Mouse (Mus musculus) embryonic facial prominence, embryonic 13.5 days (tissue): Measurements from ENCODE around the gene Pskh1. TPM values are rescaled to one million over a fixed set of nuclear protein-coding genes. Genes with fewer than 3 reads are reported as not detected.

ENCODE experiments used
- ATAC-seq: fragments of 200-750 bp; cut with Nextera tagmentation; 2 replicates; pipeline ENCODE4 v1.8.0; 2017; ENCODE audit warnings: low read depth; ENCODE audit not compliant: insufficient number of reproducible peaks, insufficient read depth, low FRiP score, low TSS enrichment
- H3K27ac ChIP-seq: fragments of 300-500 bp; sonication (generic); 2 replicates; pipeline ENCODE4 v1.5.1; 2015; ENCODE audit warnings: moderate library complexity, mild to moderate bottlenecking, inconsistent platforms
- H3K27me3 ChIP-seq: fragments of 300-500 bp; sonication (generic); 2 replicates; pipeline ENCODE4 v1.6.1; 2015; ENCODE audit warnings: mild to moderate bottlenecking, inconsistent platforms
- H3K36me3 ChIP-seq: fragments of 300-500 bp; sonication (generic); 2 replicates; pipeline ENCODE4 v1.6.1; 2015; ENCODE audit warnings: mild to moderate bottlenecking, inconsistent platforms
- H3K4me1 ChIP-seq: fragments of 300-500 bp; sonication (generic); 2 replicates; pipeline ENCODE4 v1.6.1; 2015; ENCODE audit warnings: inconsistent platforms
- H3K4me2 ChIP-seq: fragments of 300-500 bp; sonication (generic); 2 replicates; pipeline ENCODE4 v1.6.1; 2015; ENCODE audit warnings: moderate library complexity, mild to moderate bottlenecking, inconsistent platforms
- H3K4me3 ChIP-seq: fragments of 300-500 bp; sonication (generic); 2 replicates; pipeline ENCODE4 v1.5.1; 2015; ENCODE audit warnings: mild to moderate bottlenecking, inconsistent platforms
- H3K9ac ChIP-seq: fragments of 300-500 bp; sonication (generic); 2 replicates; pipeline ENCODE4 v1.6.1; 2015; ENCODE audit warnings: mild to moderate bottlenecking, inconsistent platforms
- H3K9me3 ChIP-seq: fragments of 300-500 bp; sonication (generic); 2 replicates; pipeline ENCODE4 v1.6.1; 2016; ENCODE audit warnings: inconsistent platforms
- WGBS: fragments of 180-500 bp; shearing (Covaris S2); methylation state at CpG from one replicate; pipeline ENCODE4 v1.1.7; 2015; ENCODE audit warnings: mixed read lengths; 5-methylcytosine and 5-hydroxymethylcytosine counted together
- polyA plus RNA-seq: library from polyadenylated mRNA; unstranded; fragments of >200 nt; fragmentation: Nextera tagmentation; extraction: Ambion mirVana; gene quantifications from 2 replicates; pipeline ENCODE4 v1.2.1, GENCODE M21; 2015

The Pskh1 gene
- polyA plus RNA-seq, 1 experiment from 2014 or later, result 43.2 TPM

DNA sequence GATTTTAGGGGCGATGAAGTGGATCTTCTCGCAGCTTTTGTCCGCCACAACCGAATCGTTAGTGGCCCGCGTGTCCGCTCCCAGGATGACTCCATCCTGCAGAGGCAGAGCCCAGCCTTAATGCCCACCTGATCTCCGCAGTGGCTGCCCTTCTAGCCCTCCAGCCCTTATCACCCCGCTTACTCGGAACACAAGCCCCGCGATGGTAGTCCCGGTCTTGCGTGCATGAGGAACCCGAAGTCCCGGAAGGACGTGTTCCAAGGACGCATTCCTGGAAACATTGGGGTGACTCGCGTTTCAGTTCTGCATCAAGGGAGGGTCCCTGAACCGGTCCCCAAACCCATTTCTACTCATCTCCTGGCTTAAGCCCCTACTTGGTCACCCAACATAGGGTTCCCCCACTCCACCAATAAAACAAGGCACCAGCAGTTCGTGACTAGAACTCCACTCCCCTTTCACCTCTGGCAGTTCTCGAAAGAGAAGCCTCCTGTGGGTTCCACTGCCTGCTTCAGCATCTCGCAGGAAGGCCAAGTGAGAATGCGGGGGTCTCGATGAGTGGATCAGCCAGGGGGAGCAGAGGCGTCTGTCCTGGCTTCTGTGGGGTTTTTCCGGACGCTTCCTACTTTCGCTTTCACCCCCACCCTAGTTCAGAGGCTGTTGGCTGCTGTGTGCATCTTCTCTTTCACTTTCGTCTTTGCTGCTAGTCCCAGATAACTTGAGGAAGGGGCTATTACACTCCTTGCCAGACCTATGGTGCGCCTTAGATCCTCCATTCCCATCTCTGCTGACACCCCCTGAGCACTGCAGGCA is 37.5 kb downstream of the Pskh1 start:
- peaks cover 37% of the 10 kb centered on the region for H3K36me3 ChIP-seq
- H3K9me3 ChIP-seq, result no peaks in the 10 kb centered on the region
- peak overlapping the region; percentile 79 for H3K4me3 ChIP-seq
- peak overlapping the region; percentile 81 for H3K27ac ChIP-seq
- peak overlapping the region; percentile 95 for H3K4me2 ChIP-seq
- H3K27me3 ChIP-seq, result no peaks in the 10 kb centered on the region
- no peak for ATAC-seq
- H3K9ac ChIP-seq, result peak overlapping the region; percentile 82
- WGBS, result 2% methylated on average over 33 of the region's 33 CpGs
- peaks cover 20% of the 10 kb centered on the region for H3K4me1 ChIP-seq

DNA sequence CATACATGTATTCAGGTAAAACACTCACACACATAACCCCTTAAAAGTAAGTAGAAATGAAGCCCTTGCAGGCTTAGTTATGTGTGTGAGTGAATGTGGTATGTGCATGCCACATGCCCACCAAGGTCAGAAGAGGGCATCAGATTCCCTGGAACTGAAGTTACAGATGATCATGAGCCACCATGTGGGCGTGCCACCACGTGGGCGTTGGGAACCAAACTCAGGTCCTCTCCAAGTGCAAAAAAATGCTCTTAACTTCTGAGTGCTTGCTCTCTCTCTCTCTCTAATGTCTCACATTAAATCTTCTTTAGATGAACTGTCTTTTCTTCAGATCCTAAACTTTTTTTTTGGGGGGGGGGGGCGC is 38.0 kb downstream of the Pskh1 start, which contains the start of gene Psmb10:
Gene Psmb10 (minus strand): TSS at position 139 of the 364 bp plus-strand sequence.
- Histone ChIP-seq H3K36me3 (peaks cover 39% of the 10 kb centered on the region), H3K9ac (peak within 1 kb of the TSS; percentile 82), H3K27ac (peak within 1 kb of the TSS; percentile 81), H3K4me3 (peak within 1 kb of the TSS; percentile 79), H3K9me3 (no peaks in the 10 kb centered on the region), H3K4me1 (peaks cover 20% of the 10 kb centered on the region), H3K4me2 (peak within 1 kb of the TSS; percentile 95), H3K27me3 (no peaks in the 10 kb centered on the region)
- WGBS, result 33% methylated on average over 4 of the region's 4 CpGs
- no peak for ATAC-seq

DNA sequence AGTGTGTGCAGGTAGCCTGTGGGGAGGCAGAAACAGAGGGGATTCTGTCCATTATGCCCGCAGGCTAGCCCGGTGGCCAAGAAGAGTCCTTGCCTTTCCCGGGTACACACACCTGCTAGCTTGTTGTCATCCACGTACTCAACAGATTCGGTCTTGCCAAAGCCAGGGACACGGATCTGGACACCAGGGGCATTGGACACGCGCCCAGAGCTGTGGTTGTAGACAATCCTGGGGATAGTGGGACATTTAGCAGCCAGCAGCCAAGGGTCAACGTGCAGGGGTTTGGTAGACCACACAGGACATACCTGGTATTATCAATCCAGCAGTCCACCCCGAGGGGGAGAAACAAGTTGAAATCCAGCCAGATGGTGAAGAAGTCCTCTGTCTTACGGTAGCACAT is 41.8 kb downstream of the Pskh1 start:
- Histone ChIP-seq H3K36me3 (peaks cover 69% of the 10 kb centered on the region), H3K27ac (no peak overlapping the region), H3K27me3 (no peaks in the 10 kb centered on the region), H3K4me1 (peaks cover 9% of the 10 kb centered on the region), H3K9me3 (no peaks in the 10 kb centered on the region), H3K4me2 (no peak overlapping the region), H3K9ac (no peak overlapping the region), H3K4me3 (no peak overlapping the region)
- WGBS, result 94% methylated on average over 11 of the region's 11 CpGs
- ATAC-seq, result no peak

DNA sequence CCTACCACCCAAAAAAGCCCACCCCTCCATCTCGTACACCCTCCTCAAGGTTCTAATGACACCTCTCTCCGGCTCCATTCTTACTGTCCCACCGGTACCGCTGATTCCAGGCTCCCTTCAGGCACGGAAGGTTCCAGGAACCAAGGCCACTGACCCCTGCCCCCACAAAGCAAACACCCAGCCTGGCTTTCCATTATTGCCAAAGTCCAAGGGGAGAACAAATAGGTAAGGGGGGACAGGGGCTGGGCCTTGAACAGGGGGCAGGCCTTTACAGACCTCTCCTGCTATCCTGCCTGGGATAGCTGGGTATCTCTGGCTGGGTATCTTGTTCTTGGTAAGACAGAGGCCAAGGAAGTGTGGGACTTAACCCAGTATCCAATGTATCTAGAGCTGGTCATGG is 42.3 kb downstream of the Pskh1 start:
- no peak for ATAC-seq
- H3K27ac ChIP-seq, result no peak overlapping the region
- peaks cover 9% of the 10 kb centered on the region for H3K4me1 ChIP-seq
- H3K36me3 ChIP-seq, result peaks cover 74% of the 10 kb centered on the region
- H3K9ac ChIP-seq, result no peak overlapping the region
- no peaks in the 10 kb centered on the region for H3K27me3 ChIP-seq
- no peaks in the 10 kb centered on the region for H3K9me3 ChIP-seq
- no peak overlapping the region for H3K4me2 ChIP-seq
- WGBS, result 95% methylated on average over 5 of the region's 5 CpGs
- H3K4me3 ChIP-seq, result no peak overlapping the region

DNA sequence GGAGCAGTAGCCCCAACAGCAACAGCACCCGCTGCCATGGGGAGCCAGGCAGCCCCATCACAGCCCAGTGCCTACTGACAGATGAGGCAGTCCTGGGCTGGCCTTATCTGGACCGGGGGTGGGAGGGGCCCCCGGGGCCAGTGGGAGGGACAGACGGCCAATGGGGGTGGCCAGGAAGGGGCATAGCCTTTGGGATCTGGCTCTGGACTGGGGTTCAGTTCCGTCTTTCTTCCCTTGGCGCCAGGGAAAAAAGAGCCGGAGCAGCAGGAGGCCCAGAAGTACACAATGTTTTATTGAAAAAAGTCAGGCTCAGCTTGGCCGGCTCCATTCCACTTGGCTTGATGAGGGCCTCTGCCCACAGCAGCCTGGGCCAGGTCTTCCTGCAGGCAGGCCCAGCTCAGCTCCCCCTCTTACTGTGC is 43.1 kb downstream of the Pskh1 start, which contains the start of gene Lcat:
Gene Lcat (minus strand): TSS at position 62 of the 419 bp plus-strand sequence.
- ATAC-seq, result no peak
- Histone ChIP-seq H3K36me3 (peaks cover 82% of the 10 kb centered on the region), H3K9ac (no peak within 1 kb of the TSS)

GRCm38 (mm10) chr8:105949350-105949749 is 49.1 kb downstream of the Pskh1 start:
- no peak for ATAC-seq
- no peak overlapping the region for H3K4me3 ChIP-seq

More for the DNA sequence above, 43.1 kb downstream of the Pskh1 start, which contains the start of gene Lcat:
- Histone ChIP-seq H3K4me1 (peaks cover 4% of the 10 kb centered on the region), H3K27me3 (no peaks in the 10 kb centered on the region), H3K9me3 (no peaks in the 10 kb centered on the region), H3K4me2 (no peak within 1 kb of the TSS), H3K27ac (no peak within 1 kb of the TSS), H3K4me3 (no peak within 1 kb of the TSS)
- WGBS, result 82% methylated on average over 8 of the region's 8 CpGs

GRCm38 (mm10) chr8:105951057-105951659 is 50.9 kb downstream of the Pskh1 start:
- Histone ChIP-seq H3K9me3 (no peaks in the 10 kb centered on the region), H3K27me3 (no peaks in the 10 kb centered on the region), H3K4me1 (peaks cover 16% of the 10 kb centered on the region), H3K9ac (no peak overlapping the region), H3K36me3 (peaks cover 94% of the 10 kb centered on the region), H3K4me3 (no peak overlapping the region), H3K27ac (peak overlapping the region; percentile 76), H3K4me2 (0 out of 2 replicates have a peak overlapping the region, but pooled peaks have one; percentile 11)
- WGBS, result 10% methylated on average over 7 of the region's 7 CpGs
- peak; percentile 75 for ATAC-seq

More at GRCm38 (mm10) chr8:105949350-105949749, 49.1 kb downstream of the Pskh1 start:
- Histone ChIP-seq H3K4me1 (peaks cover 16% of the 10 kb centered on the region), H3K9me3 (no peaks in the 10 kb centered on the region), H3K36me3 (peaks cover 95% of the 10 kb centered on the region), H3K27me3 (no peaks in the 10 kb centered on the region), H3K9ac (no peak overlapping the region), H3K27ac (peak overlapping the region; percentile 17), H3K4me2 (no peak overlapping the region)
- WGBS, result 70% methylated on average over 10 of the region's 10 CpGs

DNA sequence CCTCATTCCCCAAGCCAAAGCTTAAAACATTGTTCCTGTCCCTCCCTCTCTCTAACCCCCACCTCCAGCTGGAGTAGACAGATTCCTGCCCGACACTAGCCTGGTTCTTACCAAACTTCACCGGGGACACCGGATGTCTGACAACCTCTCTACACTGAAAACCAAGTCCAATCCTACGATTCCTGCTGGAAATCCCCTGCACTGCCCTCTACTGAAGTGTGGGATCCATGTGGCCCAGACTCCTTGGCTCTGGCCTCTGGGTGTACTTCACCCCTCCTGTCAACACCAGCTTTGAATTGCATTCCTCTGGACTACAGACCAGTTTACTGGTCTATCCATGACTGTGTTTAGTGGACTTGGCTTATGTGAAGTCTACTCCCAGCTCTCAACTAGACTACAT is 56.3 kb downstream of the Pskh1 start:
- Histone ChIP-seq H3K4me2 (no peak overlapping the region), H3K27me3 (no peaks in the 10 kb centered on the region), H3K9me3 (no peaks in the 10 kb centered on the region), H3K27ac (no peak overlapping the region), H3K4me1 (peaks cover 19% of the 10 kb centered on the region), H3K9ac (no peak overlapping the region), H3K36me3 (peaks cover 84% of the 10 kb centered on the region), H3K4me3 (no peak overlapping the region)
- 92% methylated on average over 4 of the region's 4 CpGs for WGBS
- ATAC-seq, result no peak

DNA sequence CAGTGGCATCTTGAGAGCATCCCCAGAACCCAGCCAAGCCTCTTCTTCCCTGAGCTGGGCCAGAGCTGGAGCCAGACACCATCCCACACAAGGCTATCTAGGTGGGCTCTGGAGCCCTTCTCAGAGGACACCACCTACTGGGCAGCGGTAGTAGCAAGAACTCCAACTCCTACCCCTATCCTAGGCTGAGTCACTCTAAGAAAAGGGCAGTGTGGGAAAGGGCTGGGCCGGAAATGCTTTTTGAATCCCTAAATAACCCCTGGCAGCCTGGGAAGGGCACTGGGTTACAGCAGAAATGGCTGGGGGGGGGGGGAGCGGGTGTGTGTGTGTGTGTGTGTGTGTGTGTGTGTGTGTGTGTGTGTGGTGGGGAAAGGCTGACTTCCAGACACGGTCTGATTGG is 57.6 kb downstream of the Pskh1 start:
- H3K4me2 ChIP-seq, result no peak overlapping the region
- H3K4me1 ChIP-seq, result peaks cover 18% of the 10 kb centered on the region
- H3K27ac ChIP-seq, result no peak overlapping the region
- H3K9me3 ChIP-seq, result no peaks in the 10 kb centered on the region
- 70% methylated on average over 4 of the region's 4 CpGs for WGBS
- no peak overlapping the region for H3K4me3 ChIP-seq
- H3K27me3 ChIP-seq, result no peaks in the 10 kb centered on the region
- H3K36me3 ChIP-seq, result peaks cover 76% of the 10 kb centered on the region
- no peak for ATAC-seq
- no peak overlapping the region for H3K9ac ChIP-seq

- Histone ChIP-seq H3K9me3 (no peaks in the 10 kb centered on the region), H3K4me2 (no peak overlapping the region), H3K27me3 (no peaks in the 10 kb centered on the region), H3K4me3 (no peak overlapping the region), H3K4me1 (peaks cover 30% of the 10 kb centered on the region), H3K36me3 (peaks cover 61% of the 10 kb centered on the region), H3K9ac (no peak overlapping the region), H3K27ac (no peak overlapping the region)
- 76% methylated on average over 7 of the region's 7 CpGs for WGBS
- no peak for ATAC-seq
These were observed 59.1 kb downstream of the Pskh1 start for GRCm38 (mm10) chr8:105959350-105959749.

GRCm38 (mm10) chr8:105961101-105961500 is 60.9 kb downstream of the Pskh1 start:
- Histone ChIP-seq H3K4me2 (no peak overlapping the region), H3K27me3 (no peaks in the 10 kb centered on the region), H3K9me3 (no peaks in the 10 kb centered on the region), H3K27ac (no peak overlapping the region), H3K9ac (no peak overlapping the region), H3K4me3 (no peak overlapping the region), H3K4me1 (peaks cover 40% of the 10 kb centered on the region), H3K36me3 (peaks cover 45% of the 10 kb centered on the region)
- ATAC-seq, result no peak
- 75% methylated on average over 14 of the region's 14 CpGs for WGBS

DNA sequence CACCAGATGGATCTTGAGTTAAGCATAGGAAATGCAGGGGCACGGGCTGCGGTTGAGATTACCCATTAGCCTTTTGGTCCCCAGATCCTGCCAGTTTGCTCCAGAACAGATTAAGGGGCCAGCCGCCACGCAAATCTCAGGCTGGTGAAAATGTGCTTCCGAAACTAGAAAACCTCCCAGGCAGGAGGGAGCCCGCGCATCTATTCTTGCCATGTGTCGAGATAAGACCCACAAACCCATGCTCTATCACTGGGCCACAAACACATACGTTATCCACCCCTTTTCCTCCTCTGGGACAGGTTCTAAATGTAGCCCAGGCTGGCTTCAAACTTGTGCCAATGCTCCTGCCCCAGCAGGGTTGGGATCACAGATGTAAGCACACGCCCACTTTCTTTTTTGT is 61.3 kb downstream of the Pskh1 start:
- Histone ChIP-seq H3K4me1 (peaks cover 44% of the 10 kb centered on the region), H3K9ac (no peak overlapping the region), H3K4me3 (no peak overlapping the region), H3K36me3 (peaks cover 41% of the 10 kb centered on the region), H3K27ac (no peak overlapping the region), H3K27me3 (no peaks in the 10 kb centered on the region), H3K9me3 (no peaks in the 10 kb centered on the region), H3K4me2 (no peak overlapping the region)
- WGBS, result 88% methylated on average over 10 of the region's 10 CpGs
- ATAC-seq, result no peak
